Mouse (Mus musculus): Measurements from ENCODE around the gene Misp.

- TF ChIP-seq CTCF (IDR thresholded peaks at IDR 0.05; ENCODE audit: low read depth, low read length): no peak
- no peak for TF ChIP-seq POLR2A (IDR thresholded peaks at IDR 0.05; ENCODE audit: insufficient read depth, low read length)
- no peak for TF ChIP-seq EP300 (IDR thresholded peaks at IDR 0.05; ENCODE audit: insufficient read depth, low read depth, low read length)
Measured at GRCm38 (mm10) chr10:79795905-79796304, 24.9 kb upstream of the Misp start.
